Mouse (Mus musculus): ENCODE results near the gene Ano10. TPM values are rescaled to one million over a fixed set of nuclear protein-coding genes. Genes with fewer than 3 reads are reported as not detected.

Gene Ano10
- polyA plus RNA-seq, 1 experiment from 2014 or later, result 43.3 TPM

DNA sequence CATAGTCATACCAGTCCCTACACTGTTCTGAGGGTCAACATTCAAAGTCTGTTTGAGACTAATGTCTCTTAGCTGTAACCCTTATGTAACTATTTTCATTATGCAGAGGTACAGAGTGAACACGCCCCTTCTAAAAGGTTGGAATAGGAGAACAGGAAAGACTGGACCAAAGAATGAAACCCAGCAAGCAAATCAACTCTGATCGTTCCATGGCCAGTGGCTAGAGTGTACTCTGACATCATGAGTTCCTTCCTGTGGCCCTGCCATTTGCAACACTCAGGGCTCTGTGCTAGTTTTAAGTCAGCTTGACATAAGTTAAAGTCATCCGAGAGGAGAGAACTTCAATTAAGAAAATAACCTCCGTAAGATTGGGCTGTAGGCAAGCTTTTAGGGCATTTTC lies 142.2 kb downstream of the Ano10 start:
- 91% methylated on average over 4 of the region's 4 CpGs for WGBS
- no peak for DNase-seq (ENCODE audit: low spot score)
- no peak for ATAC-seq (ENCODE audit: low read depth)
- no peaks in the 10 kb centered on the region for H3K4me1 ChIP-seq (ENCODE audit: control insufficient read depth, insufficient read depth, low read length)
- no peaks in the 10 kb centered on the region for H3K9me3 ChIP-seq (ENCODE audit: control insufficient read depth, low read length)
- H3K4me2 ChIP-seq (ENCODE audit: low read depth, low read length), result no peak overlapping the region
- H3K36me3 ChIP-seq (ENCODE audit: control insufficient read depth, insufficient read depth, low read length), result peaks cover 18% of the 10 kb centered on the region
- no peaks in the 10 kb centered on the region for H3K27me3 ChIP-seq (replicated peaks; ENCODE audit: control insufficient read depth, insufficient read depth, low read length)
- H3K9ac ChIP-seq (ENCODE audit: low read depth, low read length), result no peak overlapping the region
- no peak overlapping the region for H3K4me3 ChIP-seq (ENCODE audit: low read depth, low read length)
- H3K27ac ChIP-seq (replicated peaks; ENCODE audit: low read depth, low read length), result no peak overlapping the region

DNA sequence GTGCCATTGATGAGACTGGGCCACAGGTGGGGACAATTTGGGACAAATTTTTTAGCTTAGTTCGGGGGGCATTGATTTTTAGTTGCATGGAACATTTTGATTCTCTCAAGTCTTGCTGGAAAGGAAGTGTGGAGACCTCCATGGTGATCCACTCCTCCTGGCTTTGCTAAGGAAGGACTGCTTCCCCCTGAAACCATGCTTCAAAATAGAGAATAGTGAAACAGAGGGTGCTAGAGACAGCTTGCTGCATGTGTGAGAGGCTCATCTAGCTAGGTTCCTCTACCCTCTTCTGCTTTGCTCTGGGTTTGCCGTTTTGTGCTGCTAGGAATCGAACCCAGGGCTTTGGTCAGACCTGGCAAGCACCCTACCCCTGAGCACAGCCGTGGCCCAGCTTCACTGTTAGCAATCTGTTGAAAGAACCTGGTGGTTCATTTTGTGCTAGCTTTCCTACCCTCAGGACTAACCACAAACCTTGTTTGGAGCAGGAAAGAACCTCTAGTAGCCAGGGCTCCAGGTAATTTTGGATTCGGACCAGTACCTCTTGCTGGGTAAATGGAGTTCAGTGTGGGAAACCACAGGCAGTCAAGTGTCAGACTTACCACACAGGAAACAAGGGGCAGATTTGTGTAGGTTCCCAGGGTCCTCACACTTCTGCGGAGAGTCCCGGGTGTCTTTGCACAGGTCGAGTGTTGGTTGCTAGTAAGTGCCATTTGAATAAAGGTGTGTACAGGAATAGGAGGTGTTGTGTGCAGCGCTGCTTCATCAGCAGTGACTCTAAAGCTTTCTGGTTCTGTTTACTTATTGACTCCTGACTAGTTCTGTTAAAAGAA lies 144.0 kb downstream of the Ano10 start:
- Histone ChIP-seq H3K4me2 (ENCODE audit: low read depth, low read length) (no peak overlapping the region), H3K36me3 (ENCODE audit: control insufficient read depth, insufficient read depth, low read length) (peaks cover 13% of the 10 kb centered on the region), H3K9ac (ENCODE audit: low read depth, low read length) (no peak overlapping the region), H3K27ac (replicated peaks; ENCODE audit: low read depth, low read length) (no peak overlapping the region), H3K9me3 (ENCODE audit: control insufficient read depth, low read length) (no peaks in the 10 kb centered on the region), H3K27me3 (replicated peaks; ENCODE audit: control insufficient read depth, insufficient read depth, low read length) (no peaks in the 10 kb centered on the region), H3K4me1 (ENCODE audit: control insufficient read depth, insufficient read depth, low read length) (peaks cover 4% of the 10 kb centered on the region; the same call in 1 of the 2 replicates), H3K4me3 (ENCODE audit: low read depth, low read length) (no peak overlapping the region)
- DNase-seq (ENCODE audit: low spot score) (no peak), ATAC-seq (ENCODE audit: low read depth) (no peak)
- 78% methylated on average over 9 of the region's 9 CpGs for WGBS

DNA sequence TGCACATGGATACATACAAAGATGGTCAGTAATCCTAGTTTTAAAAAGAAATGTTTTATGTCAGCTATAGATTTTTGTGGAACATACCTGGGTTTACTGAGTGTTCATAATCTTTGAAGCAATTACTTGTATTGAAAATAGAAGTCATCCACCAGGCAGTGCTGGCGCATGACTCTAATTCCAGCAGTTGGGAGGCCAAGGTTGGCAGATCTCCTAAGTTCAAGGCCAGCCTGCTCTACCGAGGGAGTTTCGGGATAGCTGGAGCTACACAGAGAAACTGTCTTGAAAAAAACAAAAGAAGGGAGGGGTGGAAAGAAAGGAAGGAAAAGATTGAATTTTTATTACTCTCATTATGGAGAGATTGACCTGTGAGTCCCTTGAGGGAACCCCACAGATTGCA lies 145.9 kb downstream of the Ano10 start:
- no peak overlapping the region for H3K27ac ChIP-seq (replicated peaks; ENCODE audit: low read depth, low read length)
- ATAC-seq (ENCODE audit: low read depth) (no peak), DNase-seq (ENCODE audit: low spot score) (no peak)
- H3K9me3 ChIP-seq (ENCODE audit: control insufficient read depth, low read length), result no peaks in the 10 kb centered on the region
- no peak overlapping the region for H3K4me3 ChIP-seq (ENCODE audit: low read depth, low read length)
- no peak overlapping the region for H3K9ac ChIP-seq (ENCODE audit: low read depth, low read length)
- H3K27me3 ChIP-seq (replicated peaks; ENCODE audit: control insufficient read depth, insufficient read depth, low read length), result no peaks in the 10 kb centered on the region
- WGBS, result 85% methylated on average over 3 of the region's 3 CpGs
- peaks cover 30% of the 10 kb centered on the region for H3K36me3 ChIP-seq (ENCODE audit: control insufficient read depth, insufficient read depth, low read length)
- no peak overlapping the region for H3K4me2 ChIP-seq (ENCODE audit: low read depth, low read length)
- H3K4me1 ChIP-seq (ENCODE audit: control insufficient read depth, insufficient read depth, low read length), result peaks cover 4% of the 10 kb centered on the region; the same call in 1 of the 2 replicates

DNA sequence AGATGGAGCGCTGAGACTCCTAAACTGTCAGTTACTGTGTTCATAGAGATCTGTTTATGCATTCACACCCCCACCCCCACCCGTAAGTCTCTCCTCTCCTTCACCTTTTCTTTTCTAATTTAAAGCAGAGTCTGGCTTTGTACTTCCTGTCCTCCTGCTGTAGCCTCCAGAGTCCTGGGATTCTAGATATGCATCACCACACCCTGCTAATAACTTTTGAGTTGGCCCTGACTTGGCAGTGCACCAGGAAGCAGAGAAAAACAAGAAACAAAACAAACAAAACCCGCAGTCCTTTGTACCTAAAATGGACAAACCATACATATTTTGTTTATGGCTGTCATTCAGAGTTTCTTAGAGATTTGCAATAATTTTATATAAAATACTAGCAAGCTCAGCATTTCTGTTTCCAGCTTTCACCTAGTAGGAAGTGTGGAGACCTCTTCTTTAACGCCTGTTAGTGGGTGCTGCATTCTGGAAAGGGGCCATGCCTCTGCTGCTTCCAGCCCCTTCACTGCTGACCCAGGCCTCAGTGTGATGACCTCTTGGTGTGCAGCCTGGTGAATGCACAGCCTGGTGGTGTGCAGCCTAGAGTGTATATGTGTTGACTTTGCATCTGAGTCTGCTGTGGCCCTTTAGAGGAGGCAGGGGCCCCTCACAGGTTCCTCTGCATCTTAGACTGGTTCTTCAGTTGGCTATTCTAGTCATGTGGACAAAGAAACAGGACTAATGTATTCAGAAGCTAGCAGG lies 147.9 kb downstream of the Ano10 start:
- Histone ChIP-seq H3K4me3 (ENCODE audit: low read depth, low read length) (no peak overlapping the region), H3K27me3 (replicated peaks; ENCODE audit: control insufficient read depth, insufficient read depth, low read length) (no peaks in the 10 kb centered on the region), H3K4me1 (ENCODE audit: control insufficient read depth, insufficient read depth, low read length) (peaks cover 4% of the 10 kb centered on the region; the same call in 1 of the 2 replicates), H3K36me3 (ENCODE audit: control insufficient read depth, insufficient read depth, low read length) (peaks cover 30% of the 10 kb centered on the region), H3K9ac (ENCODE audit: low read depth, low read length) (no peak overlapping the region), H3K27ac (replicated peaks; ENCODE audit: low read depth, low read length) (no peak overlapping the region), H3K4me2 (ENCODE audit: low read depth, low read length) (no peak overlapping the region), H3K9me3 (ENCODE audit: control insufficient read depth, low read length) (no peaks in the 10 kb centered on the region)
- ATAC-seq (ENCODE audit: low read depth) (no peak), DNase-seq (ENCODE audit: low spot score) (no peak)
- WGBS, result 69% methylated on average over 4 of the region's 4 CpGs

DNA sequence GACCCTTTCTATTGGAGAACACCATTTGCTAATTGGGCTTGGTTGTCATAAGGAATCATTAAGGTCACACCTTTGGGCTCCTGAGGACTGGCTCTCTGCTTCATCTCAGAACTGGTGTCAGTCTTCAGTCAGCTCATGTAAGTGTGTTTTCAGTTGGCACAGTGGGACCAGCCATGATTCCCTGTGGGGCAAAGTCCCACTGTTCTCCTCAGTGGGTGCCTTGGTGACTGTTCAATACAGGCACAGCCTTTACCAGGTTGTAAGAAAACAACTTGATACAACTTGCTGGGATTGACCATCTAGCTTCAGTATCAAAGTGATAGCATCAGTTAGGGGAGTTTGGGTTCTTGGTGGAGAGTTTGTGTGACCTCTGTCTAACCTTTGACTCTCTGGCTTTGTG lies 148.5 kb downstream of the Ano10 start:
- Histone ChIP-seq H3K4me1 (ENCODE audit: control insufficient read depth, insufficient read depth, low read length) (peaks cover 4% of the 10 kb centered on the region; the same call in 1 of the 2 replicates), H3K9me3 (ENCODE audit: control insufficient read depth, low read length) (no peaks in the 10 kb centered on the region), H3K4me2 (ENCODE audit: low read depth, low read length) (no peak overlapping the region), H3K4me3 (ENCODE audit: low read depth, low read length) (no peak overlapping the region), H3K27me3 (replicated peaks; ENCODE audit: control insufficient read depth, insufficient read depth, low read length) (no peaks in the 10 kb centered on the region), H3K27ac (replicated peaks; ENCODE audit: low read depth, low read length) (no peak overlapping the region), H3K36me3 (ENCODE audit: control insufficient read depth, insufficient read depth, low read length) (peaks cover 30% of the 10 kb centered on the region), H3K9ac (ENCODE audit: low read depth, low read length) (no peak overlapping the region)
- ATAC-seq (ENCODE audit: low read depth) (no peak), DNase-seq (ENCODE audit: low spot score) (no peak)

DNA sequence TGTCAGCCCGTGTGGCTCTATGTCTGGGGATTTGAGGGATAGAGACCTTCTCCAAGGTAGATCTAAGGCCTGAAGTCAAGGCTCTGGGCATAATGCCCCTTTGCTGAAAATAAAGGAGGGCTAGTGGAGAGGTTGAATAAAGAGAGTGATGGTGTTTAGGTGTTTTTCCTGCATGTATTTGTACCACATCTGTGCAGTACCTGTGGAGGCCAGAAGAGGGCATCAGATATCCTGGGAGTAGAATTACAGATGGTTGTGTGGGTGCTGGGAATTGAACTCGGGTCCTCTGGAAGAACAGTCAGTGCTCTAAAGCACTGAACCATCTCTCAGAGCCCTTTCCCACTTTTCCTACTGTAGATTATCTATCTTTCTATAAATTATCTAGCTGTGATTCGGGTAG lies 149.4 kb downstream of the Ano10 start:
- WGBS, result 87% methylated on average over 3 of the region's 3 CpGs
- no peak for ATAC-seq (ENCODE audit: low read depth)
- Histone ChIP-seq H3K4me2 (ENCODE audit: low read depth, low read length) (no peak overlapping the region), H3K4me1 (ENCODE audit: control insufficient read depth, insufficient read depth, low read length) (peaks cover 4% of the 10 kb centered on the region; the same call in 1 of the 2 replicates), H3K9me3 (ENCODE audit: control insufficient read depth, low read length) (no peaks in the 10 kb centered on the region), H3K4me3 (ENCODE audit: low read depth, low read length) (no peak overlapping the region), H3K27ac (replicated peaks; ENCODE audit: low read depth, low read length) (no peak overlapping the region), H3K27me3 (replicated peaks; ENCODE audit: control insufficient read depth, insufficient read depth, low read length) (no peaks in the 10 kb centered on the region), H3K9ac (ENCODE audit: low read depth, low read length) (no peak overlapping the region), H3K36me3 (ENCODE audit: control insufficient read depth, insufficient read depth, low read length) (peaks cover 30% of the 10 kb centered on the region)
- no peak for DNase-seq (ENCODE audit: low spot score)

DNA sequence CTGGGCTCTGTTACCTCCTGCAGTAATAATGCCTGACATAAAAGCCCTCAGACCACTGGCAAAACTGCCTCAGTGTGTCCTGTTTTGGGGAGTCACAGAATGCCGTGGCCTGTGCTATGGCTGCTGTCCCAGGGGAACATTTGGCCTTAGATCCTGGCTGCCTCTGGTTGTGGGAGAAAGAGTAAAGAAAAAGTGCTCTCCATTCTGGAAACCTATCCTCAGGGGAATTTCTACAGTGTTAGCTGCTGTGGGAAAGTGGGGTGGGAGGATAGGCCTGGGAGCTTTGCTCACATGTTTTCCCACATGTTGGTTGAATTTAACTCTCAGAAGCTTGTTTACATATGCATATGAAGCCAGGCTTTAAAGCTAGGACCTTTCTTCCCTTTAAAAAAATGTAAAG lies 151.0 kb downstream of the Ano10 start:
- no peak overlapping the region for H3K27ac ChIP-seq (replicated peaks; ENCODE audit: low read depth, low read length)
- H3K4me3 ChIP-seq (ENCODE audit: low read depth, low read length), result no peak overlapping the region
- 52% methylated on average over 1 of the region's 1 CpGs for WGBS
- ATAC-seq (ENCODE audit: low read depth) (no peak), DNase-seq (ENCODE audit: low spot score) (peak; percentile 10)
- no peaks in the 10 kb centered on the region for H3K27me3 ChIP-seq (replicated peaks; ENCODE audit: control insufficient read depth, insufficient read depth, low read length)
- no peaks in the 10 kb centered on the region for H3K9me3 ChIP-seq (ENCODE audit: control insufficient read depth, low read length)
- H3K4me2 ChIP-seq (ENCODE audit: low read depth, low read length), result no peak overlapping the region
- H3K36me3 ChIP-seq (ENCODE audit: control insufficient read depth, insufficient read depth, low read length), result peaks cover 37% of the 10 kb centered on the region
- peaks cover 4% of the 10 kb centered on the region; the same call in 1 of the 2 replicates for H3K4me1 ChIP-seq (ENCODE audit: control insufficient read depth, insufficient read depth, low read length)
- no peak overlapping the region for H3K9ac ChIP-seq (ENCODE audit: low read depth, low read length)

DNA sequence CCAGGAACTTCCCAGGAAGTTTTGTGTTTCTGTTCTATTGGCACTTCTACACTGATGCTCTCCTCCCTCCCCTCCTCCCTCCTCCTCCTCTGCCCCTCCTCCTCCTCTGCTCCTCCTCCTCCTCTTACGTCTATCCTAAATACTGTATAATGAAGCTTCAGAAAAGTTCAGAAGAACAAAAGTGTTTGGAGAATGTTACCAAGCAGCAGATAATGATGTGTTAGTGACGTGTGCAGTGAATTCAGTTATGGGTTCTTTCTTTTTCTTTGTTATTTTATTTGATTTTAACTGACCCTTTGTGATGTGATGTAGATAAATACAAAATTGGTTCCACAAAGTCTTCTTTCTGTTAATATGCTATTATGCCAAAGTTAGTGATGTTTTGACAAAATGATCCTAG lies 155.0 kb downstream of the Ano10 start:
- Histone ChIP-seq H3K36me3 (ENCODE audit: control insufficient read depth, insufficient read depth, low read length) (peaks cover 30% of the 10 kb centered on the region), H3K9ac (ENCODE audit: low read depth, low read length) (no peak overlapping the region), H3K9me3 (ENCODE audit: control insufficient read depth, low read length) (no peaks in the 10 kb centered on the region), H3K27me3 (replicated peaks; ENCODE audit: control insufficient read depth, insufficient read depth, low read length) (no peaks in the 10 kb centered on the region), H3K4me1 (ENCODE audit: control insufficient read depth, insufficient read depth, low read length) (no peaks in the 10 kb centered on the region), H3K4me3 (ENCODE audit: low read depth, low read length) (no peak overlapping the region), H3K4me2 (ENCODE audit: low read depth, low read length) (no peak overlapping the region), H3K27ac (replicated peaks; ENCODE audit: low read depth, low read length) (no peak overlapping the region)
- ATAC-seq (ENCODE audit: low read depth), result no peak
- WGBS, result 52% methylated on average over 2 of the region's 2 CpGs
- DNase-seq (ENCODE audit: low spot score), result no peak

All from embryonic facial prominence, embryonic 14.5 days (tissue).